Mouse (Mus musculus): Measurements from ENCODE around the gene Slc30a2.

- no peak for TF ChIP-seq CTCF (conservative IDR thresholded peaks at IDR 0.05; ENCODE audit: insufficient read depth, insufficient read length, low read depth, low read length)
- TF ChIP-seq POLR2A (IDR thresholded peaks at IDR 0.05; ENCODE audit: low read depth, low read length) = no peak
Measured at GRCm38 (mm10) chr4:134370649-134371221, 27.8 kb downstream of the Slc30a2 start.
